Mouse (Mus musculus): ENCODE results near the gene Med12l.

GRCm38 (mm10) chr3:59141507-59142305 is 136.1 kb downstream of the Med12l start:
- no peak for TF ChIP-seq CTCF (IDR thresholded peaks at IDR 0.05; ENCODE audit: borderline replicate concordance, insufficient read depth, low read depth, low read length)
- no peak for TF ChIP-seq POLR2A (IDR thresholded peaks at IDR 0.05; ENCODE audit: borderline replicate concordance, insufficient read depth, low read length)

Measured in cerebellum, adult 2 months (tissue).